Comparison of ENCODE assay signal across 7 mouse cellular contexts in the genomic region with DNA sequence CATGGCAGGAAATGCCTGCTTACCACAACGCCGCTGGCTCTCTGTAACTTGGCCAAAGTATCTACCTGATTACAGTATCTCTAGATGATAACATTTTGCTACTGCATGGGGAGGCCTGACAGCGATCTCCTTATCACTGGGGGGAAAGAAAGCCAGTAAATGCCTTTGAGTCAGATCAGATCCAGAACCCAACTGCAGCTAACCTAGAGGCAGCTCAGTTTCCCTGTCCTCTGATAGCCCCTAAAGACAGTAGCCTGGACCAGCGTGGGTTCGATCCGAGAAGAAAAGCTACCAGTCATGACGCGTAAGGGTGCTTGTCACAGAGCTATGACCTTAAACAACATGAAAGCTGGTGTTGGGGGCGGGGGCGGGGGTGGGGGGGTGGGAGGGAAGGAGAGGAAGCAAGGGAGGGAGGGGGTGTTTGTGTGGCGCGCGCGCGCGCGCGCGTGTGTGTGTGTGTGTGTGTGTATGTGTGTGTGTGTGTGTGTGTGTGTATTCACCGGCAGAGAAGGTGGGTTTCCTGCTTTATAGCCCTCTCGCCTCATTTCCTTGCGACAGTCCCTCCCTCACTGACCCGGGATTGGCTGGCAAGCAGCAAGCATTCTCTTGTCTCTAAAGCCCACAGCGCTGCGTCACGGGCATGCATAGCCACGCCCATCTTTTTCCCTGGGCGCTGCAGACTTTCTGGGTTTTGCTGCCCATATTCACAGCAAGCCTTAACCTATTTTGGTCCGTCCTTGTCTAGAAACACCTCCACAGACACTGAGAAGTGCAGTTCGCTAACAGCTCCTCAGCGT. TPM values are rescaled to one million over a fixed set of nuclear protein-coding genes. Genes with fewer than 3 reads are reported as not detected.
DNase-seq lines count a peak whose midpoint lies in the region; ATAC-seq lines count a peak whose summit lies in the region.

No protein-coding gene starts in this region.

- H3K4me2 ChIP-seq in embryonic facial prominence, embryonic 12.5 days (replicated peaks), result peak overlapping the region; percentile 70
- H3K4me2 ChIP-seq in midbrain, embryonic 12.5 days (replicated peaks), result peak overlapping the region; percentile 56

- H3K27ac ChIP-seq in embryonic facial prominence, embryonic 12.5 days, result peak overlapping the region; percentile 88
- H3K27ac ChIP-seq in limb, embryonic 10.5 days, result peak overlapping the region; percentile 83
- H3K27ac ChIP-seq in midbrain, embryonic 12.5 days (replicated peaks), result peak overlapping the region; percentile 58

- peak; percentile 91 for ATAC-seq in embryonic facial prominence, embryonic 12.5 days (ENCODE audit: insufficient number of reproducible peaks, insufficient read depth, low FRiP score, low TSS enrichment)
- ATAC-seq in midbrain, embryonic 12.5 days (ENCODE audit: low FRiP score, low read depth), result peak; percentile 96

- no peaks in the 10 kb centered on the region for H3K36me3 ChIP-seq in embryonic facial prominence, embryonic 12.5 days
- no peaks in the 10 kb centered on the region for H3K36me3 ChIP-seq in limb, embryonic 10.5 days
- H3K36me3 ChIP-seq in midbrain, embryonic 12.5 days, result no peaks in the 10 kb centered on the region

- peak overlapping the region; percentile 50 for H3K4me3 ChIP-seq in embryonic facial prominence, embryonic 12.5 days
- peak overlapping the region; percentile 54 for H3K4me3 ChIP-seq in limb, embryonic 10.5 days
- peak overlapping the region; percentile 52 for H3K4me3 ChIP-seq in midbrain, embryonic 12.5 days

- WGBS in embryonic facial prominence, embryonic 12.5 days, result 8% methylated on average over 19 of the region's 31 CpGs
- 6% methylated on average over 28 of the region's 31 CpGs for WGBS in limb, embryonic 10.5 days
- 9% methylated on average over 20 of the region's 31 CpGs for WGBS in midbrain, embryonic 12.5 days

- DNase-seq in adrenal gland, postnatal 25 days, result peak; percentile 85
- DNase-seq in heart, adult 18-20 months, result peak; percentile 87 to 93
- DNase-seq in kidney, adult 18-20 months, result peak; percentile 81
- peak; percentile 85 for DNase-seq in limb, embryonic 10.5 days (ENCODE audit: low spot score)
- peak; percentile 76 to 77 for DNase-seq in spleen, adult 18-20 months

- 0 out of 2 replicates have a peak, but pooled peaks cover 4% of the 10 kb centered on the region for H3K4me1 ChIP-seq in embryonic facial prominence, embryonic 12.5 days
- peaks cover 11% of the 10 kb centered on the region for H3K4me1 ChIP-seq in limb, embryonic 10.5 days
- peaks cover 10% of the 10 kb centered on the region; the same call in 1 of the 2 replicates for H3K4me1 ChIP-seq in midbrain, embryonic 12.5 days

- H3K27me3 ChIP-seq in embryonic facial prominence, embryonic 12.5 days, result no peaks in the 10 kb centered on the region
- H3K27me3 ChIP-seq in limb, embryonic 10.5 days (ENCODE audit: low read depth, poor library complexity, severe bottlenecking), result no peaks in the 10 kb centered on the region
- no peaks in the 10 kb centered on the region for H3K27me3 ChIP-seq in midbrain, embryonic 12.5 days

- no peaks in the 10 kb centered on the region for H3K9me3 ChIP-seq in embryonic facial prominence, embryonic 12.5 days
- H3K9me3 ChIP-seq in limb, embryonic 10.5 days (replicated peaks), result no peaks in the 10 kb centered on the region
- H3K9me3 ChIP-seq in midbrain, embryonic 12.5 days, result no peaks in the 10 kb centered on the region

- peak overlapping the region; percentile 57 for H3K9ac ChIP-seq in embryonic facial prominence, embryonic 12.5 days
- H3K9ac ChIP-seq in midbrain, embryonic 12.5 days (replicated peaks), result peak overlapping the region; percentile 66

RNA-seq across cellular contexts. Expression of a gene that starts 18.5 kb away (rescaled TPM):
- 105 and 111 TPM in 2 replicates for total RNA-seq in adrenal gland, postnatal 25 days (2021)
- polyA plus RNA-seq in embryonic facial prominence, embryonic 12.5 days (2016; fragmentation: Nextera tagmentation; extraction: Ambion mirVana), result 22.3 and 23.0 TPM in 2 replicates
- 10 to 100 TPM; 37.8 to 44.5 TPM for total RNA-seq in heart, adult 18-20 months (2021)
- polyA plus RNA-seq in limb, embryonic 10.5 days (2016; fragmentation: Nextera tagmentation; extraction: Ambion mirVana), result 30.4 and 31.0 TPM in 2 replicates
- polyA plus RNA-seq in midbrain, embryonic 12.5 days (2016; fragmentation: Nextera tagmentation; extraction: Ambion mirVana), result 22.6 and 22.8 TPM in 2 replicates

RNA-seq across cellular contexts. Expression of a gene that starts 21.4 kb away (rescaled TPM):
- total RNA-seq in adrenal gland, postnatal 25 days (2021), result not detected in 2 replicates
- polyA plus RNA-seq in embryonic facial prominence, embryonic 12.5 days (2016; fragmentation: Nextera tagmentation; extraction: Ambion mirVana), result 0.12 and 0.14 TPM in 2 replicates
- not detected for total RNA-seq in heart, adult 18-20 months (2021)
- 0.08 and 0.11 TPM in 2 replicates for polyA plus RNA-seq in limb, embryonic 10.5 days (2016; fragmentation: Nextera tagmentation; extraction: Ambion mirVana)
- polyA plus RNA-seq in midbrain, embryonic 12.5 days (2016; fragmentation: Nextera tagmentation; extraction: Ambion mirVana), result 0.11 and 0.14 TPM in 2 replicates

RNA-seq across cellular contexts. Expression of a gene that starts 25.5 kb away (rescaled TPM):
- total RNA-seq in adrenal gland, postnatal 25 days (2021), result 123 and 143 TPM in 2 replicates
- polyA plus RNA-seq in embryonic facial prominence, embryonic 12.5 days (2016; fragmentation: Nextera tagmentation; extraction: Ambion mirVana), result 35.3 and 37.3 TPM in 2 replicates
- 10 to 100 TPM; 10.2 to 23.2 TPM for total RNA-seq in heart, adult 18-20 months (2021)
- polyA plus RNA-seq in limb, embryonic 10.5 days (2016; fragmentation: Nextera tagmentation; extraction: Ambion mirVana), result 29.7 and 31.4 TPM in 2 replicates
- 42.2 and 46.2 TPM in 2 replicates for polyA plus RNA-seq in midbrain, embryonic 12.5 days (2016; fragmentation: Nextera tagmentation; extraction: Ambion mirVana)

RNA-seq across cellular contexts. Expression of a gene that starts 52.0 kb away (rescaled TPM):
- 6.8 and 8.2 TPM in 2 replicates for total RNA-seq in adrenal gland, postnatal 25 days (2021)
- 32.8 and 34.9 TPM in 2 replicates for polyA plus RNA-seq in embryonic facial prominence, embryonic 12.5 days (2016; fragmentation: Nextera tagmentation; extraction: Ambion mirVana)
- 1 to 10 TPM; 1.9 to 2.6 TPM for total RNA-seq in heart, adult 18-20 months (2021)
- polyA plus RNA-seq in limb, embryonic 10.5 days (2016; fragmentation: Nextera tagmentation; extraction: Ambion mirVana), result 24.8 and 28.2 TPM in 2 replicates
- polyA plus RNA-seq in midbrain, embryonic 12.5 days (2016; fragmentation: Nextera tagmentation; extraction: Ambion mirVana), result 37.1 and 41.9 TPM in 2 replicates

Comparison
In these comparisons a context has a peak if more than half of its experiments do, and no peak if none do; other contexts are left out.
1. Peak in every context shown above with its lines: DNase-seq, ATAC-seq, H3K4me3 ChIP-seq and H3K27ac ChIP-seq.